Mouse (Mus musculus) MEL (cell line): ENCODE results near the gene Zfp281.

ENCODE experiments used
- CTCF ChIP-seq, 3 experiments: IDR thresholded peaks in 2 of 3; conservative IDR thresholded peaks in 1 of 3; 2 replicates each; pipeline ENCODE4 v1.5.1; 2011 to 2012; ENCODE audit warnings: low read length in 3 of 3, low read depth in 2 of 3, mild to moderate bottlenecking in 2 of 3, improper control_type of control experiment in 1 of 3, inconsistent platforms in 1 of 3, mixed read lengths in 1 of 3, moderate library complexity in 1 of 3; ENCODE audit not compliant: control insufficient read depth in 1 of 3, insufficient read depth in 1 of 3, poor library complexity in 1 of 3, severe bottlenecking in 1 of 3
- JUND ChIP-seq: IDR thresholded peaks from 2 replicates; pipeline ENCODE4 v1.6.1; 2011; ENCODE audit warnings: low read depth, mild to moderate bottlenecking, improper control_type of control experiment, low read length
- MAX ChIP-seq: IDR thresholded peaks from 2 replicates; pipeline ENCODE4 v1.6.1; 2011; ENCODE audit warnings: low read length, improper control_type of control experiment
- MYC ChIP-seq: IDR thresholded peaks from 2 replicates; pipeline ENCODE4 v1.6.1; 2011; ENCODE audit warnings: low read depth, mild to moderate bottlenecking, low read length, improper control_type of control experiment, moderate library complexity
- POLR2A ChIP-seq, 2 experiments: IDR thresholded peaks; 2 replicates each; pipeline ENCODE4 v1.6.1; 2011 to 2012; ENCODE audit warnings: low read length in 2 of 2, mild to moderate bottlenecking in 2 of 2, control low read depth in 1 of 2, improper control_type of control experiment in 1 of 2, low read depth in 1 of 2, moderate library complexity in 1 of 2; ENCODE audit not compliant: control insufficient read depth in 1 of 2, insufficient read depth in 1 of 2, poor library complexity in 1 of 2
- TBP ChIP-seq: IDR thresholded peaks from 2 replicates; pipeline ENCODE4 v1.8.0; 2011; ENCODE audit warnings: low read depth, low read length, improper control_type of control experiment
- TCF12 ChIP-seq: IDR thresholded peaks from 2 replicates; pipeline ENCODE4 v1.6.1; 2014; ENCODE audit warnings: low read depth, mild to moderate bottlenecking, inconsistent platforms, low read length, improper control_type of control experiment, moderate library complexity
- USF1 ChIP-seq: IDR thresholded peaks from 2 replicates; pipeline ENCODE4 v1.6.1; 2014; ENCODE audit warnings: low read depth, mild to moderate bottlenecking, inconsistent platforms, low read length, improper control_type of control experiment, moderate library complexity
- USF2 ChIP-seq, 2 experiments: IDR thresholded peaks; 2 replicates each; pipeline ENCODE4 v1.6.1; 2011 to 2012; ENCODE audit warnings: improper control_type of control experiment in 2 of 2, low read length in 2 of 2, borderline replicate concordance in 1 of 2, inconsistent platforms in 1 of 2, low read depth in 1 of 2, mild to moderate bottlenecking in 1 of 2; ENCODE audit not compliant: insufficient read depth in 1 of 2
- ZMIZ1 ChIP-seq: IDR thresholded peaks from 2 replicates; pipeline ENCODE4 v1.6.1; 2012; ENCODE audit warnings: low read depth, mild to moderate bottlenecking, inconsistent platforms, low read length, improper control_type of control experiment, moderate library complexity
- ZNF384 ChIP-seq: IDR thresholded peaks from 2 replicates; pipeline ENCODE4 v1.6.1; 2012; ENCODE audit warnings: low read depth, mild to moderate bottlenecking, inconsistent platforms, low read length, improper control_type of control experiment

DNA sequence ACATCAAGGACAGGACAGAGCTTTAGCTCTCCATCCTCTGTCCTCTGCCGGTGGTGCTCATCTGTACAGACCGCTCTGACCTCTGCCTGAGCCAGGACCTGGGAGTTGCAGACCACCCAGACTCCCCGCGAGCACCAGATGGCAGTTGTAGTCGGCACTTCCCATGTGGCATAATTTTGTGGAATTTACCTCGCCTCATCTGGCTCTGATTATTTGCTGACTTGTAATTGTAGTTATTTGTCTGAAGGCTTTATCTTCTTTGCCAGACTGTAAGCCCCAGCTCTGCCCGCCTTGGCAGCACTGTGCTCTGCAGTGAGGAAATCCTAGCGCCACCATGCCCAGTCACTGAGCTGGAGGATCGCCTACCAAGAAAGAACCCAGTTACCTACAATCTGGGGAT, 35.8 kb upstream of the Zfp281 start:
- TF ChIP-seq USF2 (IDR thresholded peaks at IDR 0.05; ENCODE audit: borderline replicate concordance in 1 of 2, insufficient read depth in 1 of 2, low read depth in 1 of 2, low read length in 2 of 2) = no peak
- no peak for TF ChIP-seq TCF12
- TF ChIP-seq MAX = no peak
- TF ChIP-seq CTCF (IDR thresholded peaks at IDR 0.05 in 2 of 3, conservative IDR thresholded peaks at IDR 0.05 in 1 of 3; ENCODE audit: control insufficient read depth in 1 of 3, insufficient read depth in 1 of 3, low read depth in 2 of 3, low read length in 3 of 3, poor library complexity in 1 of 3, severe bottlenecking in 1 of 3) = no peak
- TF ChIP-seq ZMIZ1 = no peak
- TF ChIP-seq JUND = no peak
- no peak for TF ChIP-seq TBP
- TF ChIP-seq ZNF384 = no peak
- TF ChIP-seq POLR2A (IDR thresholded peaks at IDR 0.05; ENCODE audit: control insufficient read depth in 1 of 2, insufficient read depth in 1 of 2, low read depth in 1 of 2, low read length in 2 of 2, poor library complexity in 1 of 2) = no peak
- no peak for TF ChIP-seq MYC
- TF ChIP-seq USF1 = no peak
